Mouse (Mus musculus) splenic B cell, adult 2 months (primary cell): Measurements from ENCODE around the gene Vezf1.

Source experiments
- DNase-seq: peaks from one replicate; pipeline ENCODE4 v3.0.0-alpha.2; 2011; ENCODE audit warnings: low read depth, low spot score
- H3K27me3 ChIP-seq: 2 replicates; pipeline ENCODE4 v1.6.1; 2012; ENCODE audit warnings: mild to moderate bottlenecking, low read length, moderate library complexity, mixed read lengths; ENCODE audit not compliant: control insufficient read depth, poor library complexity, insufficient read depth, severe bottlenecking
- H3K36me3 ChIP-seq: 2 replicates; pipeline ENCODE4 v1.6.1; 2012; ENCODE audit warnings: mild to moderate bottlenecking, low read length, moderate library complexity, mixed read lengths; ENCODE audit not compliant: control insufficient read depth, poor library complexity, insufficient read depth, severe bottlenecking

The Vezf1 gene

GRCm38 (mm10) chr11:88098787-88099598, 30.9 kb downstream of the Vezf1 start:
- Histone ChIP-seq H3K36me3 (no peaks in the 10 kb centered on the region), H3K27me3 (no peaks in the 10 kb centered on the region)
- peak; percentile 80 for DNase-seq

- Histone ChIP-seq H3K27me3 (no peaks in the 10 kb centered on the region), H3K36me3 (no peaks in the 10 kb centered on the region)
- DNase-seq, result peak; percentile 39
These were observed 31.5 kb downstream of the Vezf1 start for GRCm38 (mm10) chr11:88099599-88100023.

- Histone ChIP-seq H3K36me3 (no peaks in the 10 kb centered on the region), H3K27me3 (no peaks in the 10 kb centered on the region)
- no peak for DNase-seq
These were observed 32.1 kb downstream of the Vezf1 start for GRCm38 (mm10) chr11:88100170-88100569.

GRCm38 (mm10) chr11:88103214-88103941, 35.3 kb downstream of the Vezf1 start:
- no peak for DNase-seq
- H3K36me3 ChIP-seq, result no peaks in the 10 kb centered on the region
- no peaks in the 10 kb centered on the region for H3K27me3 ChIP-seq

- H3K27me3 ChIP-seq, result no peaks in the 10 kb centered on the region
- H3K36me3 ChIP-seq, result no peaks in the 10 kb centered on the region
- no peak for DNase-seq
These were observed 37.6 kb downstream of the Vezf1 start for GRCm38 (mm10) chr11:88105494-88106291.

GRCm38 (mm10) chr11:88106292-88106554, 38.1 kb downstream of the Vezf1 start:
- DNase-seq, result no peak
- H3K36me3 ChIP-seq, result no peaks in the 10 kb centered on the region
- H3K27me3 ChIP-seq, result no peaks in the 10 kb centered on the region

GRCm38 (mm10) chr11:88107365-88107764, 39.3 kb downstream of the Vezf1 start:
- Histone ChIP-seq H3K36me3 (no peaks in the 10 kb centered on the region), H3K27me3 (no peaks in the 10 kb centered on the region)
- peak; percentile 89 for DNase-seq

GRCm38 (mm10) chr11:88110031-88110594, 42.0 kb downstream of the Vezf1 start:
- no peaks in the 10 kb centered on the region for H3K36me3 ChIP-seq
- DNase-seq, result peak; percentile 43
- H3K27me3 ChIP-seq, result no peaks in the 10 kb centered on the region

- no peak for DNase-seq
These were observed 44.0 kb downstream of the Vezf1 start for GRCm38 (mm10) chr11:88112078-88112477.

GRCm38 (mm10) chr11:88112677-88113333, 44.7 kb downstream of the Vezf1 start:
- H3K27me3 ChIP-seq, result no peaks in the 10 kb centered on the region
- DNase-seq, result no peak
- H3K36me3 ChIP-seq, result no peaks in the 10 kb centered on the region

More at GRCm38 (mm10) chr11:88112078-88112477, 44.0 kb downstream of the Vezf1 start:
- H3K36me3 ChIP-seq, result no peaks in the 10 kb centered on the region
- H3K27me3 ChIP-seq, result no peaks in the 10 kb centered on the region

GRCm38 (mm10) chr11:88113543-88114271, 45.6 kb downstream of the Vezf1 start:
- DNase-seq, result no peak
- Histone ChIP-seq H3K36me3 (no peaks in the 10 kb centered on the region), H3K27me3 (no peaks in the 10 kb centered on the region)

GRCm38 (mm10) chr11:88114871-88115301, 46.8 kb downstream of the Vezf1 start:
- DNase-seq, result peak; percentile 34
- no peaks in the 10 kb centered on the region for H3K27me3 ChIP-seq
- H3K36me3 ChIP-seq, result no peaks in the 10 kb centered on the region

GRCm38 (mm10) chr11:88116568-88116967, 48.5 kb downstream of the Vezf1 start:
- H3K27me3 ChIP-seq, result no peaks in the 10 kb centered on the region
- DNase-seq, result peak; percentile 30
- H3K36me3 ChIP-seq, result no peaks in the 10 kb centered on the region
